Mouse (Mus musculus) layer of hippocampus, adult 9-10 months (tissue): ENCODE measurements around the gene Esrp2.

Experiments used
- DNase-seq: peaks from one replicate; pipeline ENCODE4 v3.0.0; 2022; ENCODE audit warnings: low spot score

Esrp2 gene

DNA sequence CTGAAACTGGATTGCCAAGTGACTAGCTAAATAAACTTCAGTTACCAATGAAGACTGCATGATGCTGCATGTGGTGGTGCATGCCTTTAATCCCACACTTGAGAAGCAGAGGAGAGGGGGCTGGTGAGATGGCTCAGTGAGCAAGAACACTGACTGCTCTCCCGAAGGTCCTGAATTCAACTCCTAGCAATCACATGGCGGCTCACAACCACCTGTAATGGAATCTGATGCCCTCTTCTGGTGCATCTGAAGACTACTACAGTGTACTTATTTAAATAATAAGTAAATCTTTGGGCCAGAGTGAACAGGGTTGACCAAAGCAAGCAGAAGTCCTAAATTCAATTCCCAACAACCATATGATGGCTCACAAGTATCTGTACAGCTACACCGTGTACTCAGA is 13.3 kb downstream of the Esrp2 start:
- no peak for DNase-seq

DNA sequence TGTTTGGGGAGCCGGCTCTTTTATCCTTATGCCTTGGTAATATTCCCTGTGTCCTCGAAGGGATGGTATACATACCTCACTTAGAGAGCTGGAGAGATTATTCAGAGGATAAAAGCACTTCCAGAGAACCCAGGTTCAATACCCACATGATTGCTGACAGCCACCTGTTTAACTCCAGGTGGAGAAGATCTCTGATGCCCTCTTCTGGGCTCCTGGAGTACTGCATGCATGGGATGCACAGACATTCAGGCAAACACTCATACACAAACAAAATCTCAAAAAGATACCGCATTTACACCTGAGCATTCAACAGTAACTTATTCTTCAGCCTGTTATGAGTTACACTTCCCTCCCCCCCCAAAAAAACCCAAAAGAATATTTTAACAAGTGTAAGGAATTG is 20.9 kb downstream of the Esrp2 start:
- DNase-seq, result no peak

DNA sequence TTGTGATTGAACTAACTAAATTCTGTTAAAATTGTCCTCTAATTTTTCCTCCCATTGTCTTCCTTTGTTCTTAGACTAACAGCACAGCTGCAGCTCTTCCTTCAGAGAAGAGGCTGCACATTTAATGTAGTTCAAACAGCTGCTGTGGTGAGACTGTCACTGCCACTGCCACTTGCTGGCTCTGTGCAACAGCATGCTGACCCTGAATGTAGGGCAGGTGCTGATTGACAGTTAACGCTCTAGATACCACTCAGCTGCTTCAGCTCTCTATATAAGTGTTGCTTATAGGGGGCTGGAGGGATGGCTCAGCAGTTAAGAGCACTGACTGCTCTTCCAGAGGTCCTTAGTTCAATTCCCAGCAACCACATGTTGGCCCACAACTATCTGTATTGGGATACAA is 24.3 kb downstream of the Esrp2 start:
- DNase-seq, result no peak

DNA sequence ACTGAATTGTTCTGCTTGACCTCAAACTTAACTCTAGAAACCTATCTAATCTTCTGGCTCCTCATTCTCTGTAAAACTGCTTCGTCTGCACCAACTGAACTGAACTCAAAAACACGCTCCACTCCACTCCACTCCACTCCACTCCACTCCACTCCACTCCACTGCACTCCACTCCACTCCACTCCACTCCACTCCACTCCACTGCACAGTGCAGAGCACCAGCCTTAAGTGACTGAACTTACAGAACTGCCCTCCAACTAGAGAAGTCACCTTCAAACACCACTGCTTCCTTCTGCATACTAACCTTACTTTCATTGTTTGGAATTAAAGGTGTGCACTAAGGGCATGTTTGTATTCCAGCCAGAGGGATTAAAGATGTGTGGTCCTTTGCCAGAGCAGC is 24.7 kb downstream of the Esrp2 start:
- no peak for DNase-seq

DNA sequence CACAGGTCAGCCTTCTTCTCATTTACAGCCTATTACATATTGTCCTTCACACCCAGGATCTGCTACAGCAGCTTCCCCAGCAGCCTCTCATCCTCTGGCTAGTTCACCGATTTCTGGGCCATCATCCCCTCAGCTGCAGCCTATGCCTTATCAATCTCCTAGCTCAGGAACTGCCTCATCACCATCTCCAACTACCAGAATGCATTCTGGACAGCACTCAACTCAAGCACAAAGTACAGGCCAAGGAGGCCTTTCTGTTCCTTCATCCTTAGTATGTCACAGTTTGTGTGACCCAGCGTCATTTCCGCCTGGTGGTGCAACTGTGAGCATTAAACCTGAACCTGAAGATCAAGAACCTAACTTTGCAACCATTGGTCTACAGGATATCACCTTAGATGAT is 28.0 kb downstream of the Esrp2 start:
- no peak for DNase-seq

DNA sequence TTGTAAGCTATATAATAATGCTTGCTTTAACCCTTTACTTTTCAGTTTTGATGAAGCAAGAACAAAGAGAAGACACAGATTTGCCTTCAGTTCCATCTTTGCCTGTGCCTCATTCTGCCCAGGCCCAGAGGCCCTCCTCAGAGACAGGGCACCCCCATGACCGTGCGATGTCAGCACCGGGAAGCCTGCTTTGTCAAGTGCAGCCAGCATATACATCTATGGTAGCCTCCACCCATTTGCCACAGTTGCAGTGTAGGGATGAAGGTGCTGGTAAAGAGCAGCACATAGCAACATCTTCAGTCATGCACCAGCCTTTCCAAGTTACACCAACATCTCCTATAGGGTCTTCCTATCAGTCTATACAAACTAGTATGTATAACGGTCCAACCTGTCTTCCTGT is 28.7 kb downstream of the Esrp2 start:
- no peak for DNase-seq

DNA sequence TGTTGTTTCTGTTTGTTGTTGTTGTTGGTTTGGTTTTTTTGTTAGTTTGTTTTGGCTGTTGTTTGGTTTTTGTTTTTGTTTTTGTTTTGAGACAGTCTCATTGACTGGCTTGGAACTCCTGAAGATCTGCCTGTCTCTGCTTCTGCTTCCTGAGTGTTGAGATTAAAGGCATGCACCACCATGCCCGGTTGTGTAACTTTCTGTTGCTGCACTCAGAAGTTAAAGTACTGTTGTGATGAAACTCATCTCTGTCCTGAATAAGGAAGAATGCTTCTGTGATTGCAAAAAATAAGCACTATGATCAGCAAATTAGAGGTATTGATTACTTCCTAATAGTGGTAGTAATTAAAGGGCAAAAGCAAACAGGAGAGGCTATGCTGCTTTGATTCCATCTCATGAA is 30.6 kb downstream of the Esrp2 start:
- no peak for DNase-seq

DNA sequence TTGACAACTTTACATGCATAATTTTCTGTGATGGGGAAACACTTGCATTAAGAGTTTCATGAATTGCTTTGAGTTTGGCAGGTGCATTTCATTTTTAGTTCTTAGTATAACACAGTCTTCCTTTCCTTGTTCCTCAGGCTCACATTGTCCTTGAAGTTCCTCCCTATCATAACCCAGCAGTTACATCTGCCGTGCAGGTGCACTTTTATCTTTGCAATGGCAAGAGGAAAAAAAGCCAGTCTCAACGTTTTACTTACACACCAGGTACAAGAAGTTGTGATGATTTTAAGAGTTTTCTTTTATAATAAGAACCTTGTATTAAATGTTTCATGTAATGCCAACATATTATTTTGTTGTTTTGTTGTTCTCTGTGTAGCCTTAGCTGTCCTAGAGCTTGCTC is 32.9 kb downstream of the Esrp2 start:
- DNase-seq, result no peak

DNA sequence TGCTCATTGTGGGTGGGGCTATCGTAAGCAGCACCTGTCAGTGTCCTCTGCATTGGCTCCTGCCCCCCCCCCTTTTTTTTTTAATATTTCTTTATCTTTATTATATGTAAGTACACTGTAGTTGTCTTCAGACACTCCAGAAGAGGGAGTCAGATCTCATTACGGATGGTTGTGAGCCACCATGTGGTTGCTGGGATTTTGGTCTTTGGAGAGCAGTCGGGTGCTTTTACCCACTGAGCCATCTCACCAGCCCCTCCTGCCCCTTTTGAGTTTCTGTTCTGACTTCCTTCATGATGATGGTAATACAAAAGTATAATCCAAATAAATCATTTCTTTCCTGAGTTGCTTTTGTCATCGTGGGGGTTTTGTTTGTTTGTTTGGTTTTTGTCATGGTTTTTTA is 34.5 kb downstream of the Esrp2 start:
- DNase-seq, result no peak
